Mouse (Mus musculus) testis, postnatal 14 days (tissue): ENCODE results near the gene Ubqln1.
"Not testable (repeated sequence)": the region's sequence is repeated elsewhere in the genome, so short reads cannot be mapped to it uniquely, and the experiment has no call there.

Experiments used
- DNase-seq: peaks from one replicate; pipeline ENCODE4 v3.0.0; 2021; ENCODE audit warnings: low spot score

The Ubqln1 gene

GRCm38 (mm10) chr13:58150442-58150841 lies 65.0 kb downstream of the Ubqln1 start:
- no peak for DNase-seq

- no peak for DNase-seq
Measured at GRCm38 (mm10) chr13:58149629-58150028, 65.8 kb downstream of the Ubqln1 start.

GRCm38 (mm10) chr13:58149033-58149558 lies 66.4 kb downstream of the Ubqln1 start:
- DNase-seq, result no peak

GRCm38 (mm10) chr13:58148256-58148831 lies 67.1 kb downstream of the Ubqln1 start:
- peak; percentile 72 for DNase-seq

- no peak for DNase-seq
Measured at GRCm38 (mm10) chr13:58147760-58148159, 67.7 kb downstream of the Ubqln1 start.

- DNase-seq, result not testable (repeated sequence)
Measured at GRCm38 (mm10) chr13:58146603-58147002, 68.8 kb downstream of the Ubqln1 start.

GRCm38 (mm10) chr13:58131692-58132091 lies 83.8 kb downstream of the Ubqln1 start:
- no peak for DNase-seq

GRCm38 (mm10) chr13:58129687-58130246 lies 85.7 kb downstream of the Ubqln1 start:
- no peak for DNase-seq

- DNase-seq, result peak; percentile 99
Measured at GRCm38 (mm10) chr13:58128768-58129671, 86.4 kb downstream of the Ubqln1 start.

- peak; percentile 96 for DNase-seq
Measured at GRCm38 (mm10) chr13:58128396-58128767, 87.1 kb downstream of the Ubqln1 start, which contains the start of gene Hnrnpa0. Gene Hnrnpa0 (minus strand): TSS chr13:58128556.

GRCm38 (mm10) chr13:58127766-58128361 lies 87.6 kb downstream of the Ubqln1 start:
- DNase-seq, result peak; percentile 84

GRCm38 (mm10) chr13:58126862-58127765 lies 88.3 kb downstream of the Ubqln1 start:
- DNase-seq, result no peak
